Mouse (Mus musculus) testis, adult 2 months (tissue): ENCODE data around the gene Megf8.

Experiments
- CTCF ChIP-seq: fragments of 200-500 bp; IDR thresholded peaks from 2 replicates; pipeline ENCODE4 v1.5.1; 2012; ENCODE audit warnings: low read depth, mild to moderate bottlenecking, inconsistent platforms, low read length, moderate library complexity; ENCODE audit not compliant: control insufficient read depth, insufficient read depth, insufficient replicate concordance
- POLR2A ChIP-seq: fragments of 200-500 bp; IDR thresholded peaks from 2 replicates; pipeline ENCODE4 v1.6.1; 2012; ENCODE audit warnings: low read depth, mild to moderate bottlenecking, inconsistent platforms, low read length, moderate library complexity; ENCODE audit not compliant: control insufficient read depth

DNA sequence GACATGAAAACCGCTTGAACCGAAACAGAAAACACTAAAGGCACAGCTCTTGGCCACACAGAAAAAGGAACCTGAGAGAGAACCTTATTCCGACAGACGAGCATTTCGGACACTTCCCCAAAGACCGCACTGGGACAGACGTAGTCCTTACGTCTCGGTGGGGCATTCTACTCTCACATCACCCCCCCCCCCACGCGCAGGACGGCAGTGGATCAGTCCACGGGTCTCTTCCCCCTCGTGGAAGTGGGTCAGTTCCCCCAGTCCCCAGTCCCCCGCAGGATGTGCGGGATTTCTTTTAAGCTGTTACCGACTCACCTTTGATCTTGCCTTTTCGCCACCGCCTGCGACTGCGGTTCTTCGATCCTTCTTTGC is 78.2 kb downstream of the Megf8 start:
- TF ChIP-seq CTCF (no peak), POLR2A (no peak)
